Mouse (Mus musculus): ENCODE data around the gene Herc6. TPM values are rescaled to one million over a fixed set of nuclear protein-coding genes. Genes with fewer than 3 reads are reported as not detected.
A peak's percentile ranks its signal among the peaks of the same experiment; 100 is the strongest.

Herc6 gene
- polyA plus RNA-seq, 1 experiment: 3.1 TPM

DNA sequence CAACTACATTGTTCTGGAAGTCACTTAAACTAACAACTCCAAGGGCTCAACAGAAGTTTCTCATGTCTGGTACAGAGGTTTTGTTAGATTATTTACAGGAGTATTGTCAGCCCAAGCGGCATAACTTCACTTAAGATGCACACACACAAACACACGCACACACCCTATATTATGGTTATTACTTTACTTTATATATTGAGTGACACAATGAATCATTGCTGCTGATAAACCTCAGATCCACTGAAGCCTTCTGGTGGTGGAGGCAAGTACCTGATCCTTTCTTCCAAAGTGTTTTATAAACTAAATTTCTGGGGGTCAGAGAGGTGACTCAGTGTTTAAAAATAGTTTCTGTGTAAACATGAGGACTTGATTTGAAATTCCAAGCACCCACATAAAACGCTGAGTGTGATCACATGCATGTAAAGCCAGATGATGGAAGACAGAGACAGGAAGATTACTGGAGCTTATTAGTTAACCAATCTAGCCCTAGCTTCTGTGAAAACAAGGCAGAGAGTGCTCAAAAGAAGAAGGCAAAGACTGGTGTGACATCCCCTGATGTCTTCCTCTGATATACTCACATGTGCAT lies 29.5 kb upstream of the Herc6 start:
- H3K27ac ChIP-seq (replicated peaks; ENCODE audit: low read depth, low read length): no peak overlapping the region
- H3K4me3 ChIP-seq (ENCODE audit: insufficient read depth, low read depth, low read length): no peak overlapping the region
- no peaks in the 10 kb centered on the region for H3K4me1 ChIP-seq (ENCODE audit: control insufficient read depth, insufficient read depth, insufficient read length, low read length)

DNA sequence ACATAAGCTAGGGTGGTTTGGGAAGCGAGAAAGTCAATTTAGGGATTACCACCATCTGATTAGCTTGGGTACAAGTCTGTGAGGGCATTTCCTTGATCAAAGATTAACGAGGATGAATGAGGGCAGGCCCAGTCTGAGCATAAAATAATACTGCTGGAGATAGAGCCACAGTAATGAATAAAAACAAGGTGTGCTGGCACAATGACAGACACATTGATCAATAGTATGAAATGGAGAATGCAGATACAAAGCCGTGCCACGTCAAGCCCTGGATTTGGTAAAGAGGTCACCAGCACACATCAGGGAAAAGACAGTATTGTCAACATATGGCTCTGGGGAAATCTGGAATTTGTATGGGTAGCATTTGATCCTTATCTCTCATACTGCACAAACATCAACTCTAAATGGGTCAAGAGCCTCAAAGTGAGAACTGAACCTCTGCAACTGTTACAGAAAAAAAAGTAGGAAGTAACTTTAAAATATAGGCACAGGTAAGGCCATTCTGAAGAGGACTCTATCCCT lies 22.9 kb upstream of the Herc6 start:
- Histone ChIP-seq H3K4me3 (ENCODE audit: insufficient read depth, low read depth, low read length) (no peak overlapping the region), H3K27ac (replicated peaks; ENCODE audit: low read depth, low read length) (no peak overlapping the region), H3K4me1 (ENCODE audit: control insufficient read depth, insufficient read depth, insufficient read length, low read length) (no peaks in the 10 kb centered on the region)

DNA sequence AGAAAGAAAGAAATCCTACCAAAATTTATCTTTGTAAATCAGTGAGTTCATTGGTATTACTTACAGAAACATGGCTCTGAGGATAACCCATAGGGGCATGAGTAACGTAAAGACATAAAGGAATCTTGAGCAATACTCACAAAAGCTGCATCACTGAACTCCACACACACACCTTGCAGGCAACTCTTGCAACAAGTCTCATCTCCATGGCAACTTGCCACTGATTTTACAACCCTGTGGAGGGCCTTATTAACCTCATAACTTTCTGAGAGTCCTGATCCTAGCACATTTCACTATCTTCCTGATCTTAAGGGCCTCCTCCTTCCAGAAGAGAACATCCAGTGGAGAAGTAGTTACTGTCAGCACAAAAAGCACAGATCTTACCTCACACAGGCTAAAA lies 17.3 kb upstream of the Herc6 start:
- no peaks in the 10 kb centered on the region for H3K4me1 ChIP-seq (ENCODE audit: control insufficient read depth, insufficient read depth, insufficient read length, low read length)
- no peak overlapping the region for H3K27ac ChIP-seq (replicated peaks; ENCODE audit: low read depth, low read length)
- H3K4me3 ChIP-seq (ENCODE audit: insufficient read depth, low read depth, low read length): no peak overlapping the region

DNA sequence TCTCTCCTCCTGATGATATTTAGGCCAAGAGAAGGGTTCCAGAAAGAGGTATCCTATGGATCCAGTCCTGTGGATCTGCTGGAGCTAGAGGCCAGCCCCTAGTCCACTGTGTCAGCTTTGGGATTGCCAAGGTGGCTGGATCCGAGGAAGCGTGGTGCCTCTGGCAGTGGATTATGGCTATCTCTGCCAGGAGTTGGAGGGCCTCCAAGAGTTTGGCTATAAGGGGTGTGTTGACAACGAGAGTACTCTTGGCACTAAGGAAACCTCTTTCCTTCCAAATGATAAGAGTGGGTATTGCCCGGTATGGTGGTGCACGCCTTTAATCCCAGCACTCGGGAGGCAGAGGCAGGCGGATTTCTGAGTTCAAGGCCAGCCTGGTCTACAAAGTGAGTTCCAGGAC lies 15.3 kb upstream of the Herc6 start:
- Histone ChIP-seq H3K27ac (replicated peaks; ENCODE audit: low read depth, low read length) (no peak overlapping the region), H3K4me1 (ENCODE audit: control insufficient read depth, insufficient read depth, insufficient read length, low read length) (no peaks in the 10 kb centered on the region), H3K4me3 (ENCODE audit: insufficient read depth, low read depth, low read length) (no peak overlapping the region)

DNA sequence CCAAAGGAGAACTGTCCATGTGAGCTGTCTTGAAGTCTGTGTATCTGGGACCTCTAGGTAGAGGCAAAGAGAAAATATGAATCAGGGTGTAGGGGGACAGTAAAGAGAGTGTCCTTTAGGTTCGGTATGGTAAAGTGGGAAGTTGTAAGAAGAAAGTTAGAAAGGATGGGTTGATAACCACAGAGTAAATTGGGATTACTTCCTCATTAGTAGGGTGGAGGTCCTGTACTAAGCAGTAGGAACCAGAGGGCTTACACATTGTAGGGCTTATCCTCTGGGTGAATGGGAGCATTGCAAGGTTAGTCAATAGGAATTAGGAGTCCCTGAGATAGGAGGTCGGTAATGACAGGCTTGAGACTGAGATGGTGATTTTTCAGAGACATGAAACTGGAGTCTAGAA lies 13.2 kb upstream of the Herc6 start:
- Histone ChIP-seq H3K27ac (replicated peaks; ENCODE audit: low read depth, low read length) (no peak overlapping the region), H3K4me3 (ENCODE audit: insufficient read depth, low read depth, low read length) (no peak overlapping the region), H3K4me1 (ENCODE audit: control insufficient read depth, insufficient read depth, insufficient read length, low read length) (no peaks in the 10 kb centered on the region)

DNA sequence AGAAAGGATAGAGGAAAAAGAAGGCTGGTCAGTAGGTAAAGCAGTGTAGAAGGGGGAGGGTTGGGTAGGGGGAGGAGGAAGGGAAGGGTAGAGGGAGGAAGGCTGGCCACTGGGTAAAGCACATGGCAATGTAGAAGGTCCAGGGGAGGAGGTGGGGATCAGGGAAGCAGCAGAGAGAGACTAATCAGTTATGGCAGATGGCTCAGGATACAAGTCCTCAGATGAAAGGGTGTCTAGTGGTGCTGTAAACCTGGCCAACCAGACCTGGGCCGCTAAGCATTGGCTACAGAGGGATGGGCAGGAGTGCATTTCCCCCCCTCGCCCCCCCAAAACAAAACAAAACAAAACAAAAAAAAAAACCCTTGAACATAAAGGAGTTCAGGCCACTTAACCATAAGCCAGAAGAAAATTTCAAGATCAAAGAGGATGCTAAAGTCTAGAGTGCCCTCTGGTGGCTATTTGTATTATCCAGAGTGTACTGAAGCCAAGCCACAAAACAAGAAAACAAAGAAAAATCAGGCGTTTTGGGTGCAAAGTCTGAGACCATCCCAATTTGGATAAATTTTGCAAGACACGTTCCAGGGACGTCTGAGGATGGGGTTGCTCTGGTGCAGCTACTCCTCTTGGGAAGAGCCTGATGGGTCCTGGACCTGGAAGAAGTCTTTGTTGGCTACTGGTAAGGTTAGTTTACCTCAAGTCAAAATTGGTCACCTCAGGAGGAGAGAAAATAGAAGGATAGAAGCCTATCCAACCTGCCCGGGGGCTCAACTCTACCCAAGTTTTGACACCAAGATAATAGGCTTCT lies 10.4 kb upstream of the Herc6 start:
- Histone ChIP-seq H3K4me3 (ENCODE audit: insufficient read depth, low read depth, low read length) (no peak overlapping the region), H3K27ac (replicated peaks; ENCODE audit: low read depth, low read length) (no peak overlapping the region), H3K4me1 (ENCODE audit: control insufficient read depth, insufficient read depth, insufficient read length, low read length) (no peaks in the 10 kb centered on the region)

DNA sequence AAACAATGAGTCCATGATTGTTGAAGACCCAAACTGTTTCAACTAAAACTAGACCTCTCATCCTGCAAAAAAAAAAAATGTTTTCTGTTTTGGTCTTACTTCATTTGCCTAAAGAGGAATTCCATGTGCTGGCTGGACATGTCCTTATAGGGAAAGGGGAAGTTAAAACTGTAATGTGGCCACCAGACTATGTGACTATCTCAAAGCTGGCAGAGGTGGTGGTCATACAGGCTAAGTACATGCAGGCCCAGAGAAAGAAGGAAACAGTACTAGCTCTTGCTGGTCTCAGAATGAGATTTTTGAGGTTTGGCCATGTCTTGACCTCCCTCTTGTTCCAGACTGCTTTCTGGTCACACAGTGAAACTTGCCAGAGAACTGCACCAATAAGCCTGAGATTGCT lies 9.2 kb upstream of the Herc6 start:
- Histone ChIP-seq H3K4me1 (ENCODE audit: control insufficient read depth, insufficient read depth, insufficient read length, low read length) (no peaks in the 10 kb centered on the region), H3K4me3 (ENCODE audit: insufficient read depth, low read depth, low read length) (no peak overlapping the region), H3K27ac (replicated peaks; ENCODE audit: low read depth, low read length) (no peak overlapping the region)

DNA sequence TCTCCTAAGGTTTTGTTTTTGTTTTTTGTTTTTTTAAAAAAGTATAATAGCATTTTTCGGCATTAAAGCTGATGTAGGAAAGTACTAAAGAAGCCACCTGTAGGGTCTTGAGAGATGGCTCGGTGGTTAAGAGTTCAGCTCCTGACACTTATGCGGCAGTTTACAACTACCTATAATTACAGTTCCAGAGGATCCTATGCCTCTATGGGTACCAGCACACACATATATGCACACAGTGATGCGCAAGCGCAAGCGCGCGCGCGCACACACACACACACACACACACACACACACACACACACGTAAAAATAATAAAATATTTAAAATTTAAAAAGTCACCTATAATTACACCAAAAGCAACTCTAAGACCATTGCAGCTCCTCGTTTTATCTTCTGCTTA lies 795 bp downstream of the Herc6 start:
- peak overlapping the region; percentile 91 for H3K4me3 ChIP-seq (ENCODE audit: insufficient read depth, low read depth, low read length)
- H3K27ac ChIP-seq (replicated peaks; ENCODE audit: low read depth, low read length): peak overlapping the region; percentile 55; the same call in 1 of the 2 replicates
- H3K4me1 ChIP-seq (ENCODE audit: control insufficient read depth, insufficient read depth, insufficient read length, low read length): no peaks in the 10 kb centered on the region

DNA sequence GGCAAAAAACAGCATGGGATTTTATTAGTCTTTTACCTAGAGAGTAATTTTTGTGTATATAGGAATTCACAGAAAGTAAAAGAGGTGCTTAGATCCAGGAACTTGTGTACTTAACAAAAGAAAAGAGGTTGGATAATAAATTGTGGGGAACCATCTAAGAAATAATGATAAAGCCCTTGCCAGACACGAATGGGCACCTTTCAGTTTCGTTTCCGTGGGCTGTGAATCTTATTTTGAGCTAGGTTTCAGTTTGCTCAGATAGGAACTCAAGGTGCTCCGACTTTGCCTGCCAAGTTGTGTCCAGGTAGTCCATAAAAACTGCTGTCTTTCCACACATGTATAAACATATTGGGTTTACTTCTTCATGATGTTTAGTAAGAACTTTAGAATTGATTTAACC lies 1.6 kb downstream of the Herc6 start:
- H3K4me3 ChIP-seq (ENCODE audit: insufficient read depth, low read depth, low read length): peak overlapping the region; percentile 41

DNA sequence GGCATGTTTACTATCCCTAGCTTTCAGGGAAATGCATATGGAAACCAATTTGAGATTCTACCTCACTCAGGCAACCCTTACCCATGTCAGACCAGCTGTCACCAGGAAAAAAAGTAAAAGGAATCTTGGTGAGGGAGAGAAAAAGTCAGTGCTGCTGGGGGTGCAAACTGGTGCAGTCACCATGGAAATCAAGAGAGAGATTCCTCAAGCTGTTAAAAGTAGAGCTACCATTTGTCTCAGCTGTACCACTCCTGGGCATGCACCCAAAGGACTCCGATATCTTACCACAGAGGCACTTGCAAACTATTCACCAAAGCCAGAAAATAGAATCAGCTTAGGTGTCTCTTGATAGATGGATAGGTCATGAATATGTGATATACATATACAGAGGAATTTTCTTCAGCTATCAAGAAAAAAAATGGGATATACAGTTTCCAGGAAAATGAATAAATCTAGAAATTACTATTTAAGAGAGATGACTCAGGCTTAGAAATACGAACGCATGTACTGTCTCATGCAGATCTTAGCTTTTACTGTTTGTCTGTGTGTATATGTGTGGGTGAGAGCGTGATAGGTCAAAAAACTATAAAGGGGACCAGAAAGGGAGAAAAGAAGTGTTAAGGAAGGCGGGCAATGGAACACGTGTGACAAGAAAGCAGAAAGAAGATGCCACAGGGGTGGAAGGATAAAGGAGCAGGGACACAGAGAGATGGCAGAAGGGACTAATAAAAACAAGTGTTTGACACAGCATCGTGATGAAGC lies 24.9 kb downstream of the Herc6 start:
- H3K27ac ChIP-seq (replicated peaks; ENCODE audit: low read depth, low read length): no peak overlapping the region

More for the DNA sequence above, 1.6 kb downstream of the Herc6 start:
- Histone ChIP-seq H3K27ac (replicated peaks; ENCODE audit: low read depth, low read length) (no peak overlapping the region), H3K4me1 (ENCODE audit: control insufficient read depth, insufficient read depth, insufficient read length, low read length) (no peaks in the 10 kb centered on the region)

DNA sequence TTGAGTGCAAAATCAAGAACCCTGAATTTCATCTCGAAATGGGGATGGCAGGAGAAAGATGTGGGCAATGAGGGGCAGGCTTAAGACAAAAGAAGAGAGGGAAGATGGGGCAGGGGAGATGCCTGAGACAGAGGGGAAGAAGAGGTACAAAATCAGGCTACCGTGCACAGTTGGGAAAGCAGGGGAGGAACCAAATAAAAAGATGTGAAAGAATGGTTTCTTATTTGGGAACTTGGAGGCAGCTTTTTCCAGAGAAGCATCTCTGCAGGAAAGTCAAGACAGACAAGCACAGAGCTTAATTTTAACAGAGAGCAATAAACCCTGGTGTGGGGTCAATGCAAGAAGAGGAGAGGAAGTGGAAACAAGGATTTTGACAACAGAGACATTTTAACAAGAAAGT lies 27.2 kb downstream of the Herc6 start:
- no peak overlapping the region for H3K4me3 ChIP-seq (ENCODE audit: insufficient read depth, low read depth, low read length)
- H3K4me1 ChIP-seq (ENCODE audit: control insufficient read depth, insufficient read depth, insufficient read length, low read length): no peaks in the 10 kb centered on the region

More for the DNA sequence above, 24.9 kb downstream of the Herc6 start:
- Histone ChIP-seq H3K4me3 (ENCODE audit: insufficient read depth, low read depth, low read length) (no peak overlapping the region), H3K4me1 (ENCODE audit: control insufficient read depth, insufficient read depth, insufficient read length, low read length) (no peaks in the 10 kb centered on the region)

DNA sequence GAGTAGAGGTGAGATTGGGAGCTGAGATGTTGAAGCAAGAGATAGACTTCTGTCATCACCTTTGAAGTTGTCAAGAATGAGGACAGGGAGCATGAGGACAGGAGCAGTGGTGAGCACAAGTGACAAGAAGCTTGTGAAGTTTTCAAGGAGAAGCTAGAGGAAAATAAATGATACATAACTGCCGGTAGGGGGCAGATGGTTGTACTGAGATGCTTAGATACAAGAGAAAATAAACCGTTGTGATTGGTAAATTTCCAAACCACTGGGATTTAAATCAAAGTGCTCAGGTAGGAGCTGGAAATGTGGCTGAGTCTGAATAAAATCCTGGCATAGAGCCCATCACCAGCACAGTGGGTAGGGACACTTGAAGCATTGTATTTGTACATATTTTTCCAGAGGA lies 28.8 kb downstream of the Herc6 start:
- H3K27ac ChIP-seq (replicated peaks; ENCODE audit: low read depth, low read length): no peak overlapping the region
- H3K4me1 ChIP-seq (ENCODE audit: control insufficient read depth, insufficient read depth, insufficient read length, low read length): no peaks in the 10 kb centered on the region
- no peak overlapping the region for H3K4me3 ChIP-seq (ENCODE audit: insufficient read depth, low read depth, low read length)

More for the DNA sequence above, 27.2 kb downstream of the Herc6 start:
- H3K27ac ChIP-seq (replicated peaks; ENCODE audit: low read depth, low read length): no peak overlapping the region

DNA sequence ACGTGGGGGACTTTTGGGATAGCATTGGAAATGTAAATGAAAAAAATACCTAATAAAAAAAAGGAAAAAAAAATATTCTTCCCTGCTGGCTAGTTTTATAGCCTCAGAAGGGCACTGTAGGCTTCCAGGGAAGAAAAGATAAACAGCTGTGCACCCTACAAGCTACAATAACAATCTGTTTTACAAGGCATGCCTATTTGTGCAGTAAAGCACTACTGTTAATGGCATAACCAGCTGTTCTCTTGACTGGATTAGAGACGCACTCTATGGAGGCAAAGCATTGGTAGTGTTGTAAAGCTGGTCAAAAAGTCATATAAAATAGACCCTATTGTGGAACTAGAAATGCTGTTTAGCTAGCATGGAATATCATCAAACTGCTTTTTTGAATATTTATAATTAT lies 35.0 kb downstream of the Herc6 start:
- Histone ChIP-seq H3K4me3 (ENCODE audit: insufficient read depth, low read depth, low read length) (no peak overlapping the region), H3K4me1 (ENCODE audit: control insufficient read depth, insufficient read depth, insufficient read length, low read length) (no peaks in the 10 kb centered on the region), H3K27ac (replicated peaks; ENCODE audit: low read depth, low read length) (no peak overlapping the region)

DNA sequence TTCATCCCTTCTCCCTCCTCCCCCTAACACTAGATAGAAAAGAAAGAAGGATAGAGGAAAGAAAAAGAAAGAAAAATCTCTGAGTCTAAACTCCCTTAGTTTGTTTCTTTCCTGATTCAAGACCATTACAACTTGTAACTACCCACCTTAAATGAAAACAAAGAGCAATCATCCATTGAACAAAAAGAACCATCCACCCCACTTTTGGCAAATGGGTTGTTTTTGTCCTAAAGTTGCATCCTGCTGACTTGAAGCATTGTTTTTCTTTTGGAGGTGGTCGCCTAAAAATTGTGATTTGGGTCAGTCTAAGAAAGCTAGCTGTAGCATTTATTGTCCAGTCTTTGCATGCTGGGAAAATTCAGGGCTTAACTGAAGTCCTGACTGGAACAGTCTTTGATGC lies 58.7 kb downstream of the Herc6 start:
- H3K4me1 ChIP-seq (ENCODE audit: control insufficient read depth, insufficient read depth, insufficient read length, low read length): no peaks in the 10 kb centered on the region
- no peak overlapping the region for H3K4me3 ChIP-seq (ENCODE audit: insufficient read depth, low read depth, low read length)
- H3K27ac ChIP-seq (replicated peaks; ENCODE audit: low read depth, low read length): no peak overlapping the region

DNA sequence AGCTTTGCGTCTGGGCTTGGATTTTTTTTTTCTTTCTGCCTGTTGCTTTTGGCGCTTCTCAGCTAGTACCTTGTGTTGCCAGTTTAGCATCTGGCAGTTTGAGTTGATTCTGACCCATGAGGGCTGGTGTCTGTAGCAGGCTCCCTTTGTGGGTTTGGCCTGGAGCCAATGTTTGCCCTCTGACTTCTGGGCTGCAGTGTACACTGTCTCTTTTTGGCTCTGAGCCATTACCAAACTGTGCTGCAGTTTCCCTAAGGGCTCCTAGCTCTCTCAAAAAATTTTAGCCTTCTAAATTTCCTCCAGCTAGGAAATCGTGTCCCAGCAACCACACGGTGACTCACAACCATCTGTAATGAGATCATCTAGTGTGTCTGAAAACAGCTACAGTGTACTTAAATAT lies 61.0 kb downstream of the Herc6 start:
- Histone ChIP-seq H3K4me3 (ENCODE audit: insufficient read depth, low read depth, low read length) (no peak overlapping the region), H3K4me1 (ENCODE audit: control insufficient read depth, insufficient read depth, insufficient read length, low read length) (no peaks in the 10 kb centered on the region), H3K27ac (replicated peaks; ENCODE audit: low read depth, low read length) (no peak overlapping the region)

Data from brown adipose tissue, adult 24 weeks (tissue).